In genomic region chr10:125500338-125500737, GRCm38 (mm10) we compare ENCODE assay signal across 22 mouse cellular contexts.
"Had no signal": no experiment of that assay in that cellular context is flagged by ENCODE, and none has a peak within 500 bp of the region (broad histone marks: within the 10 kb centered on the region; RNA-seq: fewer than 3 reads in every experiment).

No protein-coding gene starts in this region.

- H3K27ac ChIP-seq: kidney, embryonic 15.5 days; left cerebral cortex, adult 2 months; liver, embryonic 12.5 days; liver, embryonic 15.5 days; lung, embryonic 15.5 days; midbrain, embryonic 12.5 days; midbrain, embryonic 15.5 days; neural tube, embryonic 12.5 days; neural tube, embryonic 15.5 days; stomach, postnatal 0 days had no signal

- H3K4me2 ChIP-seq: kidney, embryonic 15.5 days; liver, embryonic 12.5 days; liver, embryonic 15.5 days; lung, embryonic 15.5 days; midbrain, embryonic 12.5 days; midbrain, embryonic 15.5 days; neural tube, embryonic 12.5 days; neural tube, embryonic 15.5 days had no signal

- H3K36me3 ChIP-seq: kidney, embryonic 15.5 days; liver, embryonic 12.5 days; liver, embryonic 15.5 days; lung, embryonic 15.5 days; midbrain, embryonic 12.5 days; midbrain, embryonic 15.5 days; neural tube, embryonic 12.5 days; neural tube, embryonic 15.5 days had no signal

- H3K4me3 ChIP-seq: kidney, embryonic 15.5 days; left cerebral cortex, adult 2 months; liver, embryonic 12.5 days; liver, embryonic 15.5 days; lung, embryonic 15.5 days; midbrain, embryonic 12.5 days; midbrain, embryonic 15.5 days; neural tube, embryonic 12.5 days; neural tube, embryonic 15.5 days had no signal

- H3K27me3 ChIP-seq: kidney, embryonic 15.5 days; liver, embryonic 12.5 days; liver, embryonic 15.5 days; lung, embryonic 15.5 days; midbrain, embryonic 12.5 days; midbrain, embryonic 15.5 days; neural tube, embryonic 12.5 days; neural tube, embryonic 15.5 days had no signal

- DNase-seq: kidney, postnatal 10 days; kidney, postnatal 36 days; layer of hippocampus, postnatal 36 days; lung, adult 18-20 months; lung, postnatal 14 days; lung, postnatal 4 days; right cerebral cortex, adult 18-20 months; right cerebral cortex, postnatal 14 days; right cerebral cortex, postnatal 4 days; thymus, adult 2 months; thymus, postnatal 14 days; thymus, postnatal 4 days had no signal

- H3K4me1 ChIP-seq: kidney, embryonic 15.5 days; liver, embryonic 12.5 days; liver, embryonic 15.5 days; lung, embryonic 15.5 days; midbrain, embryonic 12.5 days; midbrain, embryonic 15.5 days; neural tube, embryonic 12.5 days; neural tube, embryonic 15.5 days had no signal

- H3K9ac ChIP-seq: kidney, embryonic 15.5 days; liver, embryonic 12.5 days; liver, embryonic 15.5 days; lung, embryonic 15.5 days; midbrain, embryonic 12.5 days; midbrain, embryonic 15.5 days; neural tube, embryonic 12.5 days; neural tube, embryonic 15.5 days had no signal

- H3K9me3 ChIP-seq: kidney, embryonic 15.5 days; liver, embryonic 12.5 days; liver, embryonic 15.5 days; lung, embryonic 15.5 days; midbrain, embryonic 12.5 days; midbrain, embryonic 15.5 days; neural tube, embryonic 12.5 days; neural tube, embryonic 15.5 days had no signal

- ATAC-seq: liver, embryonic 12.5 days; midbrain, embryonic 15.5 days had no signal
